Mouse (Mus musculus) CH12.LX (cell line): ENCODE measurements around the gene Ftsj3.

ENCODE experiments used
- CTCF ChIP-seq, 2 experiments: IDR thresholded peaks in 1 of 2; conservative IDR thresholded peaks in 1 of 2; 2 replicates each; pipeline ENCODE4 v1.5.1; 2011 to 2012; ENCODE audit warnings: low read depth in 2 of 2, low read length in 2 of 2, improper control_type of control experiment in 1 of 2, inconsistent platforms in 1 of 2, mild to moderate bottlenecking in 1 of 2, moderate library complexity in 1 of 2
- E2F4 ChIP-seq: IDR thresholded peaks from 2 replicates; pipeline ENCODE4 v1.6.1; 2011; ENCODE audit warnings: low read depth, low read length, improper control_type of control experiment; ENCODE audit not compliant: insufficient replicate concordance
- EP300 ChIP-seq: IDR thresholded peaks from 2 replicates; pipeline ENCODE4 v1.6.1; 2011; ENCODE audit warnings: low read length, improper control_type of control experiment
- GABPA ChIP-seq: IDR thresholded peaks from 2 replicates; pipeline ENCODE4 v1.6.1; 2012; ENCODE audit warnings: low read depth, low read length, improper control_type of control experiment, inconsistent platforms; ENCODE audit not compliant: insufficient replicate concordance
- KAT2A ChIP-seq: IDR thresholded peaks from 2 replicates; pipeline ENCODE4 v1.6.1; 2012; ENCODE audit warnings: low read length, improper control_type of control experiment, inconsistent platforms; ENCODE audit not compliant: insufficient replicate concordance
- MAFK ChIP-seq: IDR thresholded peaks from 2 replicates; pipeline ENCODE4 v1.6.1; 2011; ENCODE audit warnings: low read length, improper control_type of control experiment; ENCODE audit not compliant: insufficient replicate concordance
- MEF2A ChIP-seq: IDR thresholded peaks from 2 replicates; pipeline ENCODE4 v1.6.1; 2014; ENCODE audit warnings: low read depth, mild to moderate bottlenecking, inconsistent platforms, low read length, improper control_type of control experiment, borderline replicate concordance
- POLR2A ChIP-seq: IDR thresholded peaks from 2 replicates; pipeline ENCODE4 v1.6.1; 2011; ENCODE audit warnings: low read depth, mild to moderate bottlenecking, improper control_type of control experiment, low read length
- RCOR1 ChIP-seq: conservative IDR thresholded peaks from 2 replicates; pipeline ENCODE4 v1.6.1; 2012; ENCODE audit warnings: low read depth, mild to moderate bottlenecking, inconsistent platforms, low read length, improper control_type of control experiment
- USF1 ChIP-seq: IDR thresholded peaks from 2 replicates; pipeline ENCODE4 v1.6.1; 2014; ENCODE audit warnings: low read depth, mild to moderate bottlenecking, inconsistent platforms, low read length, improper control_type of control experiment
- ZKSCAN1 ChIP-seq: IDR thresholded peaks from 2 replicates; pipeline ENCODE4 v1.6.1; 2012; ENCODE audit warnings: low read depth, inconsistent platforms, low read length, improper control_type of control experiment, borderline replicate concordance
- ZNF384 ChIP-seq: IDR thresholded peaks from 2 replicates; pipeline ENCODE4 v1.6.1; 2012; ENCODE audit warnings: low read depth, low read length, improper control_type of control experiment, inconsistent platforms

GRCm38 (mm10) chr11:106214856-106215255 lies 41.0 kb downstream of the Ftsj3 start:
- TF ChIP-seq CTCF (conservative IDR thresholded peaks at IDR 0.05 in 1 of 2, IDR thresholded peaks at IDR 0.05 in 1 of 2; ENCODE audit: low read depth in 2 of 2, low read length in 2 of 2) (no peak), USF1 (no peak), POLR2A (no peak), RCOR1 (no peak), MAFK (no peak), EP300 (no peak), MEF2A (no peak), ZKSCAN1 (no peak), ZNF384 (no peak), GABPA (no peak), E2F4 (no peak), KAT2A (no peak)
